Mouse (Mus musculus): ENCODE results near the gene Sprr2b. TPM values are rescaled to one million over a fixed set of nuclear protein-coding genes. Genes with fewer than 3 reads are reported as not detected.

Gene Sprr2b
- not detected in 2 replicates for polyA plus RNA-seq (2015; fragmentation: Nextera tagmentation; extraction: Ambion mirVana)

DNA sequence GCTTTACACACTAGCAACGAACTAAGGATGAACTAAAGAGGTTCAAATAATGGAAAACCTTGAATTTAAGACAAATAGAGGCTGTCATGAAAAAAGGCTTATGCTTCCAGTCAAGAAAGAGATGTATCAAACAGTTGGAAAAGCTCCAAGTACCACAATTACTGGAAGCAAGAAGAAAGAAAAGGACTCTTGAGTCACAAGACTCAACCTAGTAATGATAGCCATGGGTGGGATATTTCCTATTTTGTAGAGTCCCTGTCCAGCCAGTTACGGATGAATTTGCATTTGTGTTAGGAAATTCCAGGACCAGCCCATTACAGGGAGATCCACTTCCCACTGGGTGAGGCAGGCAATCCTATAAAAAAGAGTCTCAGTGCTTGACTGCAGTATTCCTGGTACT is at the start of gene Sprr2b:
Gene Sprr2b (plus strand): TSS at position 301 of the 400 bp plus-strand sequence.

GRCm38 (mm10) chr3:92285101-92285500 is 31.3 kb upstream of the Sprr2b start, which contains the start of gene Sprr2a3:
Gene Sprr2a3 (plus strand): TSS chr3:92285417.

GRCm38 (mm10) chr3:92338840-92339239 is 22.4 kb downstream of the Sprr2b start, which contains the start of gene Sprr2d:
Gene Sprr2d (plus strand): TSS chr3:92339140.

DNA sequence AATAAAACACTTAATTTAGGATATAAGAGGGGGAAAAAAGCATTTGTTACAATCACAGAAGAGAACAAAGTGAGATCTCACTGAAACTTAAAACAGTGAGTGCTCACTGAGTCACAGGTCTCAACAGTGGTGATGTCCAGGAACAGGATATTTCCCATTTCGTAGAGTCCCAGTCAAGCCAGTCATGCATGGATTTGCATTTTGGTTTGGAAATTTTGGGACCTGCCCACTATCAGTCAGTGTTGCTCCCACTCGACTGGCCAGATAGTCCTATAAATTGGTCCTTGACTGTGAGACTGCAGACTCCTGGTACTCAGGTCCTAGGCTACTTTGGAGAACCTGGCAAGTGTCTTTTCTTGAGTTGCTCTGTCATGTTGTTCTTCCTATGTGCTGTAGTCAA is 35.4 kb downstream of the Sprr2b start, which contains the start of gene Sprr2e:
Gene Sprr2e (plus strand): TSS at position 301 of the 400 bp plus-strand sequence.

DNA sequence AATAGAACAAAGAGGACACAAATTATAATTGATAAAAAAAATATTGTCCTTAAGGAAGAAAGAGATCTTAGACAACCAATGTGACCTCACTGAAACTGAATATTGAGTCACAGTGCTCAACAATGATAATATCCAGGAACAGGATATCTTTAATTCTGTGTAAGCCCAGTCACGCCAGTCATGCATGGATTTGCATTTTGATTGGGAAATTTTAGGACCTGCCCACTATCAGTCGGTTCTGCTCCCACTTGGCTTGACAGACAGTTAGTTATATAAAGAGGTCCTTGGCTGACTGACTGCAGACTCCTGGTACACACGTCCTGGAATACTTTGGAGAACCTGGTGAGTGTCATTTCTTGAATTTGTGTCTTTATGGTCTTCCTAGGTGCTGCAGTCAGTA is 48.5 kb downstream of the Sprr2b start, which contains the start of gene Sprr2f:
Gene Sprr2f (plus strand): TSS at position 301 of the 400 bp plus-strand sequence.

Other genes with a start within 250 kb of the Sprr2b start
- 79.3 TPM in 1 of 2 replicates, not detected in the other for gene Lor, start 233.5 kb upstream of the Sprr2b start, polyA plus RNA-seq (2015; fragmentation: Nextera tagmentation; extraction: Ambion mirVana)
- gene Prr9, start 192.7 kb upstream of the Sprr2b start, polyA plus RNA-seq (2015; fragmentation: Nextera tagmentation; extraction: Ambion mirVana), result not detected in 2 replicates
- not detected in 2 replicates for gene Lelp1, start 173.9 kb upstream of the Sprr2b start, polyA plus RNA-seq (2015; fragmentation: Nextera tagmentation; extraction: Ambion mirVana)
- not detected in 2 replicates for gene Sprr2a1, start 100.8 kb upstream of the Sprr2b start, polyA plus RNA-seq (2015; fragmentation: Nextera tagmentation; extraction: Ambion mirVana)
- gene Sprr2a2, start 100.7 kb upstream of the Sprr2b start, polyA plus RNA-seq (2015; fragmentation: Nextera tagmentation; extraction: Ambion mirVana), result 0.35 and 8.7 TPM in 2 replicates
- gene Sprr2a3, start 31.2 kb upstream of the Sprr2b start, polyA plus RNA-seq (2015; fragmentation: Nextera tagmentation; extraction: Ambion mirVana), result 0.76 TPM in 1 of 2 replicates, not detected in the other
- gene Sprr2d, start 22.5 kb downstream of the Sprr2b start, polyA plus RNA-seq (2015; fragmentation: Nextera tagmentation; extraction: Ambion mirVana), result 1.0 TPM in 1 of 2 replicates, not detected in the other
- gene Sprr2e, start 35.5 kb downstream of the Sprr2b start, polyA plus RNA-seq (2015; fragmentation: Nextera tagmentation; extraction: Ambion mirVana), result not detected in 2 replicates
- gene Sprr2f, start 48.6 kb downstream of the Sprr2b start, polyA plus RNA-seq (2015; fragmentation: Nextera tagmentation; extraction: Ambion mirVana), result not detected in 2 replicates
- 0.84 TPM in 1 of 2 replicates, not detected in the other for gene Sprr2h, start 69.1 kb downstream of the Sprr2b start, polyA plus RNA-seq (2015; fragmentation: Nextera tagmentation; extraction: Ambion mirVana)
- gene Sprr2i, start 91.4 kb downstream of the Sprr2b start, polyA plus RNA-seq (2015; fragmentation: Nextera tagmentation; extraction: Ambion mirVana), result not detected in 2 replicates
- gene Sprr2j-ps, start 101.5 kb downstream of the Sprr2b start, polyA plus RNA-seq (2015; fragmentation: Nextera tagmentation; extraction: Ambion mirVana), result not detected in 2 replicates
- 8.4 and 11.3 TPM in 2 replicates for gene Gm9774, start 112.8 kb downstream of the Sprr2b start, polyA plus RNA-seq (2015; fragmentation: Nextera tagmentation; extraction: Ambion mirVana)
- not detected in 2 replicates for gene Sprr2k, start 116.0 kb downstream of the Sprr2b start, polyA plus RNA-seq (2015; fragmentation: Nextera tagmentation; extraction: Ambion mirVana)
- gene Sprr1b, start 122.2 kb downstream of the Sprr2b start, polyA plus RNA-seq (2015; fragmentation: Nextera tagmentation; extraction: Ambion mirVana), result 2.6 TPM in 1 of 2 replicates, not detected in the other
- not detected in 2 replicates for gene Sprr3, start 142.1 kb downstream of the Sprr2b start, polyA plus RNA-seq (2015; fragmentation: Nextera tagmentation; extraction: Ambion mirVana)
- gene Sprr1a, start 169.3 kb downstream of the Sprr2b start, polyA plus RNA-seq (2015; fragmentation: Nextera tagmentation; extraction: Ambion mirVana), result not detected in 2 replicates
- not detected in 2 replicates for gene Sprr4, start 183.9 kb downstream of the Sprr2b start, polyA plus RNA-seq (2015; fragmentation: Nextera tagmentation; extraction: Ambion mirVana)
- not detected in 2 replicates for gene 2310046K23Rik, start 217.9 kb downstream of the Sprr2b start, polyA plus RNA-seq (2015; fragmentation: Nextera tagmentation; extraction: Ambion mirVana)